Mouse (Mus musculus): ENCODE results near the gene Pllp.

Pllp gene

DNA sequence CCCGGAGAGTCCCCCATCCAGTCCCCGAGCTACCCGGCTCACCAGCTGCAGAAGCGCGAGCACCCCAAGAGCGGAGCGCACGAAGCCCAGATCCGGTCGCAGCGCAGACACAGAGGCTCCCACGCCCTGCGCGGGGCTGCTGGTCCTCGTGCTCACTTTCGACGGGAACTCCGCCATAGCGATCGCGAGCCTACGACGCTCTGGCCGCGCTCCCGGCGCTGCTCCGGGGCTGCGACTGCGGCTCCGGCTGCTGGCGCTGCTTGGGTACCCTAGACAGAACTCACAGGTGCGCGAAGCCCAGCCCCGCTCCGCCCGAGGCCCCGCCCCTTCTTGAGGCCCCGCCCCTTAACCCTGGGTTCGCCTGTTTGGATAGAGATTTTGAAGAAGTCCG, at the start of gene Pllp:
Pllp (minus strand) TSS at position 285 of the 391 bp plus-strand sequence.
- DNase-seq (ENCODE audit: low read depth, low spot score): no peak

DNA sequence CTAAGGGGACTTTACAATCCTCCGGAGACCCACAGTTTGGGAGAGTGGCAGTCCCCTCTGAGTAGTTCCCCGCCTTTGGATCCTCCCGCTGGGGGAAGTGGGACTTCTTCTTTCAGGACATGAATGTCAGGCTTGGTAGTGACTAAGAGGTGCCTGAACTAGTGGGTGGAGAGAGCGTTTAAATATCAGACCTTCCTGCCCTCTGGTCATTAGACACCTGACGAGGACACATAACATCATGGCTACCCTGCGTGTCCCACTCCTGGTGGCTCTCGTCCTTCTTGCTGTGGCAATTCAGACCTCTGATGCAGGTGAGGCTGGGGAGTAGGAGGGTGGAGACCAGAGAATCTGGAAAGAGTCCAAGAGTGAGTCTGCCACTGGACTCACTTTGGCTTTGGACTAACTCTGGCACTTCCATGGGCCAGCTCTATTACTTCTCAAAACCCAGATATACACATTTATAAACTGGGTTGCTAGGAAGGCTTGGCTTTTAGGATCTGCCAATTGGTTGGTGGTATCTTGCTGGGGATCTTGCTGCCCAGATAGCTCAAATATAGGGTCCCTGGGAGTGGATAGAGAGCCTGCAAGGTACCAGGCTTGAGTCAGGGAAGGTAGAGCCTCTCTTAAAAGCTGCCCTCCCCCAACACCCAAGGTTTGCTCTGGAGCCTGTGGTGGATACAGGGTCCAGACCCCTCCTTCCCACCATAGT, 49.6 kb upstream of the Pllp start, which contains the start of gene Ccl22:
Ccl22 (plus strand) TSS at position 115 of the 709 bp plus-strand sequence.
- DNase-seq (ENCODE audit: low read depth, low spot score): no peak

DNA sequence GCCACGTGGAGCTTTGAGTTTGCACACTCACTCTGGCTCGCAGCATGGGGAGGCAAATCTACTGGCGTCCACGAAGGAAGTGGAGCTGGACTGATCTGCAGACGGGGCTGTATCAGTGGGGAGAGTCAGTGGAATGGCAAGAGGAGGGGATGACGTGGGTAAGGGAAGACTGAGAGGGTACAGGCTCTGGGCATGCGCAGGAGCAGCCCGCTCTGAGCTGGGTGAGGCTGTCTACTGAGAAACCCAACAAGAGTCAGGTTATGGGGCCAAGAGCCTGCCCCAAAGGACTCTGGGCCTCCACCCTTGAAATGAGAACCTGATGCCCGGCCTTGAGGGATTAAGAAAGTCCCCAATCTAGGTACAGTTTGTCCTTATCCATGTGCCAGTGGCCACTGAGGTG, 48.9 kb upstream of the Pllp start:
- no peak for DNase-seq (ENCODE audit: low read depth, low spot score)

DNA sequence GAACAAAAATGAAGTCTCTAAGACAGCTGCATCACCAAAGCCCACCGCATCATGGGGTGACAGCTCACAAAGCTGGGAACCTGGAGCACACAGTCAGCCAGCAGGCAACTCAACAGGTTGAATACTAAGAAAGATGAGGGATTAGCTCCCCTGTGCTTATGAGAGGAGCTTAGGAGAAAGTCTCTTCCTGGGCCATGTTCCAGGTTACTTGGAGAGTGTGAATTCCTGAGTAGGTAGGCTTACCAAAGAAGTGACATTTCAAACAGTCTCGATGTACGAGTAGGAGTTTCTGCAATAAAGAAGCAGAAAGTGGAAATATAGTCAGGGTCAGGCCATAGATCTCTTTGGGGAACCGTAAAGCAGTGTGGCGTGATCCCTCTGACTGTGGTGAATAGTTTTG, 48.4 kb upstream of the Pllp start:
- peak; percentile 38 for DNase-seq (ENCODE audit: low read depth, low spot score)

DNA sequence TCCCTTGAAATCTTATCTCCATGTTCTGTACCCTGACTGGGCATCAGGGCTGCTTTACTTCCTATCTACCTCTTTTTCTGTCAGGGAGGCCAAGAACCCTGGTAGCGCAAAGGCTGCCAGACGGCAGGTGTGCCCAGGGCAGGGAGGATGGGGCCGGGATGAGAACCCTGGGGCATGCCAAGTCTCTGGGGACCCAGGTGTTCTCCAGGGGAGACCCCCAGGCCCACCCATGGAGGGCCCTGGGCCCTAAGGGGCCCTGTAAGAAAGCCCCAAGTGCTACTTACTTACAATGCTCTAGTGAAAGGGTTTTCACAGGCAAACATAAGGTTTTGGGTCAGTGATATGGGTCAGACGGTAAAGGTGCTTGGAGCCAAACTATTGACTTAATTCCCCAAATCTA, 45.6 kb upstream of the Pllp start:
- no peak for DNase-seq (ENCODE audit: low read depth, low spot score)

DNA sequence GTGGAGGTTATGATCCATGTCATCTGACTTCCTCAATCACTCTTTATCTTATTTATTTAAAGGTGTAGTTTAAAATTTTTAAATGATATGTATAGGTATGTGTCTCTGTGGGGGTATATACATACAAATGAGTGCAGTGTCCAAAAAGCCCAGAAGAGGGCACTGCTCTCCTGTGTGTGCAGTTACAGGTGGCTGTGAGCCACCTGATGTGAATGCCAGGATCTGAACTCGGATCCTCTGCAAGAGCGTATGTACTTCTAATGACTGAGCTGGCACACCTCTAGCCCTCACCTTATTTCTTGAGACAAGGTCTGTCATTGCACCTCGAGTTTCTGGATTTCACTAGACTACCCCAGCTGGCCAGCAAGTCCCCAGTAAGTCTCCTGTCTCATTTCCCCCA, 44.5 kb upstream of the Pllp start:
- DNase-seq (ENCODE audit: low read depth, low spot score): no peak

DNA sequence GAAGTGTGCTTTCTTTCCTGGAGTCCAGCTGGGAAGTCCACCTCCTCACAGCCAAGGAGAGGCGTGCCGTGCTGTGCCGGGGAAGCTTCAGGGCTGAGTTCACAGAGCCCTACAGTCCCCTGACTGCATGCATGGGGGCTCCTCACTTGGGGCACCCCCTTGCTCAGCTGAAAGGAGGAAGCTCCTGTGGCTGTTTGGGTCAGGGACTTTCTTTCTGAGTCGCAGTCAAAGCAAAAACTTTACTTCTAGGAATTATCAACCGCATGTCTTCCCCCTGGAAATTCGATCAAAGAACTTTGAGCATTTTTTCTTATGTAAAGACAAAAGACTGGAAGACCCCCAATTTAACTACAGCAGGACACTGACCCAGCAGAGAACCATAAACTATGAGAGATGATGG, 43.8 kb upstream of the Pllp start:
- no peak for DNase-seq (ENCODE audit: low read depth, low spot score)

DNA sequence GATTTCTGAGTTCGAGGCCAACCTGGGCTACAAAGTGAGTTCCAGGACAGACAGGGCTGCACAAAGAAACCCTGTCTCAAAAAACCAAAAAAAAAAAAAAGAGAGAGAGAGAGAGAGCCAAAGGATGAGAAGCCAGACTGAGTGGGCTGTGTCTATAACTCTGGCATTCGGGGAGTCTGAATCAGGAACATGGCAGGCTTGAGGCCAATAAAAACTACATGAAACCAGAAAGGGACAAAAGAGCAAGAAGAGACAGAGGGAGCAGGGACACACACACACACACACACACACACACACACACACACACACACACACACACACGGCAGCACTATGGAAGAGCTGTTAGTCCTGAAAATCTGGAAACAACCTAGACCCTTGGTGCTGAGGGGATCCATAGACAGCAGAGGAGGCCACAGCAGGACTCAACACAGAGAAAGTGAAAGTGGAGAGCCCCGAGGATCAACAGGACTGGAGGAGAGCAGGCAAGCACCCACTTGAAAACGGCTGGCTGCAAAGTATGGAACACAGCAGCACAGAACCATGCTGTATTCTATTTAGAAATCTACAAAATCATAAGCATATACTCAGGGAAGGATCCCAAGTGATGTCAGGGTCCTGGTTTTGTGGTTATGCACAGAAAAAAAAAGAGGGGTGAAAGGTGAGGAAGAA, 39.5 kb upstream of the Pllp start:
- DNase-seq (ENCODE audit: low read depth, low spot score): no peak

DNA sequence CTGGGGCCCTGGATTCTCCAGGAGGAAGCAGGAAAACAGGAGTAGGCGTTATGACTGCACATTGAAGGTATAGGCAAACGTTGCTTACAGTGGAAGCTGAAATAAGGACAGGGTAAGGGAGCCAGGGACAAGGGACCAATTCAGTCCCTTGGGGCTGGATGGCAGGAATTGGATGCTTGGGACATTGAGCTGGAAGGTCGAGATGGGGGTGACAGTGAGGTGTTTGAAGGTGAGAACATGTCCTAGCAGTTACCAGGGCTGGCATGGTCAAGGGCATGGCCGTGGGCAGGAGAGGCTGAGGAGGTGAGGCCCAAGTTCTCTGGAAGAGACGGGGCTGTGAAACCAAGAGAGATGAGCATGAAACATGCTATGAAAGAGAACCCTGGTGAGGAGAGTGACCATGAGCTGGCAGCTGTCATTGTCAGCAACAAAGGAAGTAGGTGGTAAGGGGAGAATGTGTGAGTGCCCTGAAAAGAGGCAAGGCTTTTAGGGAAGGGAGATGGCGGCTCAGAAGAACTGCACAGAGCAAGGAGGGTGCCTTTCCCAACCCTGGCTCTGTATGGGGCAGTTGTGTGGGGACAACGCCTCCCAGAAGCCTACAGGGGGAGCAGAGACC, 38.8 kb upstream of the Pllp start:
- DNase-seq (ENCODE audit: low read depth, low spot score): no peak

DNA sequence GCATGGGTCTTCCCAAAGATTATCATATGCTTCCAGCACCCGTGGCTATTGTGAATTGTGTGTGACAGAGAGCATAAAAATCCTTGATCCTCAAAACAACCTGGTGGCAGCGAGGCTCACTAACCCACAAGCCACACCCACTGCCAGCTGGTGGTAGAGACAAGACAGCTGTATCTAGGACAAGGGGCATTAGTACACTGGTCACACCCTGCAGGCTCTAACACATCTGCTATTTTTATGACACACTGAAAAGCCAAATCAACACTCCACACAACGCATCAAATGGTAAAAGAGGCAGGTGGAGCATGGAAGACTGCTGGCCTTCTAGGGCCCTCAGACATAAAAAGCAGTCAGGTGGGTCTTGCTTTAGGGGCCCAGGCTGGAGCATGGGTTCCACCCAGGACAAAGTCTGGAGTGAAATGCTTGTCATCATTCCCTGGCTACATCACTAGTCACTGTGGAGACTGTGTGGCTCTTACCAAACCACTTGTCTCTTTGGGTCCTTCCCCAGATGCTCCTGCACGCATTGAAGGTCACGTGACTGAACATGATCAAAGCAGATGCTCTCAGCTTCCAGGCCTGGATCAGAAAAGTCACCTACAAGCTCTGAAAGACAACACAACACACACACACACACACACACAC, 37.9 kb upstream of the Pllp start:
- DNase-seq (ENCODE audit: low read depth, low spot score): no peak

DNA sequence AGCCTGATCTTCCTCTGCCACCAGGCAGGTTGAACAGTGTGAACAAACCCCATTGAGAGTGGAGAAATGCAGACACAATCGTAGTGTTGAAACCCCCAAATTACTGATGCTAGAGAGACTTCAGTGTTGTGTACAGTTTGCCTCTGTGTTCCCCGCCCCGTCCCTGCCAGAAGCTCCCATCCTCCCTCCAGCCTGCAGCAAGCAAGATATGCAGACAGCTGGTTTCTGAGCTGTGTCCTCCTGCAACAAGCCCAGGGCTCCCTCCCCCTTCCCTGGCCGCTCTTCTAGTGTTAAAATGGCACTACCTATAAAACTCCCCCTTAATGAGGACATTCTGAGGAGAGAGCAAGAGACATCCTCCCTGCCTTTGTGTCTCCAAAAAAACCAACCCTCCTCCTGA, 33.2 kb upstream of the Pllp start:
- DNase-seq (ENCODE audit: low read depth, low spot score): no peak

DNA sequence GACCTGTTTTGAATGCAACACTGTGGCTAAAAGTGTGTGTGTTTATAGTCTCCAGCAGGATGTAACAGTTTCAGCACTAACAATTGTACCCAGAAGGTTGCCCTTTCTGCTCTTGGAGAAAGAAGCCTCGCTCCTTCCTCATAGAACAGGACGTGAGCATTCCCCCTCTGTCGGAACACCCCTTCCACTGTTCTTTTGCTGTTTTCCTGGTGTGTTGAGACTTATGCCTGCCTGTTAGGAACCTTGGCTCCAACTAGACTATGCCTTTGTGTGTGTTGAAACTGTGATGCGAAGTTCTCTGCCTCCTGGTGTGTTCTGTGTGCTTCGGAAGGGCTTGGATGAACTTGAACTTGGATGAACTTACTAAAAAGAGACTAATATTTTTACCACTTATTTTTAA, 29.9 kb upstream of the Pllp start:
- DNase-seq (ENCODE audit: low read depth, low spot score): no peak

DNA sequence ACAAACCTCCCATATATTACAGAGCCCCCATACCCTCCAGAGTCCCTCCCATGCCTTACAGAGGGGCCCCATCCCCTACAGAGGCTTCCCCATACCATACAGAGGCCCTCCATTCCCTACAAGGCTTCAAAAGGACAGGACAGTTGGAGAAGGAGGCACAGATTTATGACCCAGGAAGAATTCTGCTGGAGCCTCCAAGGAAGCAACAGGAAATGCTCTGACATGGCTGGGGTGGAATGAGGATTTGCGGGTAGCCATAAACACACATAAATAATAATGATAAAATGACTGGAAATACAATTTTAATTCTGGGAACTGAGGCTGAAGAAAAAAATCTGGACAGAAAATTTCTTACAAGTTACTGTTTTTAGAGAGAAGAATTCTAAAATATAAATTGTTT, 20.8 kb upstream of the Pllp start:
- DNase-seq (ENCODE audit: low read depth, low spot score): no peak

DNA sequence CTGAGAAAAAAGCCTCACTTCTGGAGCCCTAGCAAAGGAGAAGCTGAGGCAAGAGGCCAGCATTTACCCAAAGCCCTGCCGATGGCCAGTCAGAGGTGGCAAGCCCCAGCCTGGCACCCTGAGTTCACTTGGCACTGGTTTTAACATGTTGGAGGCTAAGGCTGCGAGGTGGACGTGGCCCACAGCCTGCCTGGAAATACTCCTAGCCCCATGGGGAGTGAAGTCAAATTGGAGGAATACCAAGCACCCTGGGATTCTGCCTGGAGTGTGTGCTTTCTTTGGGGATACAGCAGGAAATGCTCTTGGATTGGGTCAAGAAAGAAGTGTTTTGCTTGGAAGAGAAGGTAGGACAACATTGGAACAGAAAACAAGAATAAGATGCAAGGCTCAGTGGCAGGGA, 19.8 kb upstream of the Pllp start:
- DNase-seq (ENCODE audit: low read depth, low spot score): no peak

DNA sequence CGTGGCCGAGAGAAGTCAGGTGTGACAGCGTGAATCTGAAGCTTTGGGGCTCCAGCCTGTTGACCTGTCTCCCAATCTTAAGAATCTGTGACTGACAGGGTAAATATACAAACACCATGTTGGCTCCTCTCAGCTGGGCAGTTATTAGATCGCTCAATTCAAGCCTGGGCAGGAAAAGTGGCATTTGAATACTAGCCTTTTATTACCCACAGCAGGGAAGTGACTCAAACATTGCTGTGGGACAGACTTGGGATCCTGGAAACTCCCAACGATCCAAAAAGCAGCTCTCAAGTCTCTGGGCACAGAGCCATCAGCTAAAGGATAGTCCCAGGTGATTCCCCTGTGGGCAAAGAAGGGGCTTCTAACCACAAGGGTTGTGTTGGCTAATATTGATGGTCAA, 18.5 kb upstream of the Pllp start:
- no peak for DNase-seq (ENCODE audit: low read depth, low spot score)

DNA sequence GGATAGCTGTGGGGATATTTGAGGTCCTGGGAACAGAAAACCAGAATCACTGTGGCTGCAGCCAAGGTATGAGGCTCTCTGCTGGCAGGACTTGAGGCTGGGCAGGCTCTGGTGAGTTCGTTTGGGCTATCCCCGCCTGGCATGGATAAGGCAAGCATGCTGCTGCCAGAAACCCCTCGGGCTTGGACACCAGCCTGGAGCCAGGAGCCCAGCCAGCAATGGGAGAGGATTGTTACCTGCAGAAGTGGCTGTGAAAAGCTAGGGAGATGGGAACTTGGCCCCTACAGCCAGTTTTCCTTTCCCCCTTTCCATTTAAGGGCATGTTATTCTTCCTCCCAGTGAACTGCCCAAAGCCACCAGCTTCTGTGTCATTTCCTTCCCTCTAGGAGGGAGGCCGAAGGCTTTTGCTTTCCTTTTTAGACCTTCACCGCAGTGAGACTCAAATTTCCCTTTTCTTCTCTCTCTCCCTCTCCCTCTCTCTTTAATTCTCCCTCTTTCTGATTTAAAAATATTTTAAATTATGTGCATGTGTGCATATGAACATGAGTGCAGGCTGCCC, 15.2 kb upstream of the Pllp start:
- DNase-seq (ENCODE audit: low read depth, low spot score): no peak

DNA sequence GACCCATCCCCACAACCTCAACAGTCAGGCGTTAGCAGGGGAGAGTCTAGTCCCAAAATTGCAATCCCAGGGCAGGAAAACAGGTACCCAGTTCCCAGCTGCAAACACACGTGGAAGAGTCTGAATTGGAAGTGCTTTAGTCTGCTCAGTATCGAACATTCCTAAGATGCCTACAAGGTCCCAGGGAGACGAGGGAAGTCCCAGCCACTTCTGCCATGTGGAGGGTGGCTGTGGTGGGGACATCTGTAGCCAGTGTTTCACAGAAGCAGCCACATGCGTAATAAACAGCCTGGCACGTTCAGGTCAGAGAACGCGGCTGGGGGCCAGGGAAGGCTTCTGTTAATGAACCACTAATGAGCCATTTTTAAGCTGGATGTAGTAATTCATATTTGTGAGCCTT, 14.3 kb upstream of the Pllp start:
- DNase-seq (ENCODE audit: low read depth, low spot score): no peak

DNA sequence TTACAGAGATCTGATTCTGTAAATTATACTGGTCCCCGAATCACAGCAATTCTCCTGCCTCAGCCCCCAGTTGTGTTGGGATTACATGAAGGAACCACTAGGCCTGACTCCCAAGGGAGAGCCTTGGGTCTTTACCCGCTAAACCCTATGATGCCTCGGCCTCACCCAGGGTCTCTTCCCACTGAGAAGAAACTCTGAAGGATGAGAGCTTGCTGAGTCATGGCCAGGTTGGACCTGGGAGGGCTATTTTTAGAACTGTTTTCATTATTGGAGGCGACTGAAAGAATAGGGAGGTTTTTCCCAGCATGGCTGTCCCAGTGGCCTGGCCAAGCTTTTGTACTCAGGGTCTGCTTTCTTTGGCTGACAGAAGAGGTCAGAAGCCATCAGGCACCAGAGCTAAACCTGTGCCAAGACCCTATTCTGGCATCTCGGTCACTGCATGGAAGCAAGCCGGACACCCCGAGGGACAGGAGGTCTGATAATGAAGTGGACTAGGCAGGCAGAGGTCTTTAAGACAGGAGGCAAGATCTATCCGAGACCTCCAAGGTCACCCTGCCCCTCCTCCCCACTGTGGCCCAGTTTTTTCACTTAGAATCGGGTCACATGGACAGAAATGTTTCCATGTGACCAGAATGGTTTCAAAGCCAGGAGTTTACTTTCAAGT, 10.8 kb upstream of the Pllp start:
- no peak for DNase-seq (ENCODE audit: low read depth, low spot score)

DNA sequence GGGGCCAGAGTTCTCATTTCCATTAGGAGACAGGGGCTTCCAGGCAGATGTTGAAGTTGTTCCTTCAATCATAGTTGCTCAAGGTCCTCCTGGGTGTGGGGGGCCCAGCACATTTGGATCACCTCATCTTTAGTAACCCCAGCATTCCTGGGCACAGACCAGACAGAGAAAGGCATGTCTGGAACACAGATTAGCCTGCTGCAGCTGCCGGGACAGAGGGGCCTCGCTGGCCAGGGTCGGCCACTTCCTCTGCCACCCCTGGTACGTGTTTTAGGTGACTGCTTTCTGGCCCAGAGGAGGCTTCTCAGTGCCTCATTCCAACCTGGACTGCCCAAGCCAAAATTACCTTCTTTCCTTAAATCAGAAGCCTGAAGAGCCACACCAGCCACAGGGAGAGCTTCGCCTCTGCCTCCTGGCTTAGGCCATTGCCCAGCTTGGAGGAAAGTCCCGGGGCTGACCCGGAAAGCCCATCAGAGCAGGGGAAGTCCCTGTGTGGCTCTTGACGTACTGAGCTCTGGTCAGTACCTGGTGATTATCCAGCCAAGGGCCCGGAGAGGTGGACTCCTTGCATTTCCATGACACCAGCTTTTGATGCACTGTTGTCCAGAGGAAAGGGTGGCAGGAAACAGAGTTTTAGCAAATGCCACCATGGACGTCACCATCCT, 9.6 kb upstream of the Pllp start:
- no peak for DNase-seq (ENCODE audit: low read depth, low spot score)

DNA sequence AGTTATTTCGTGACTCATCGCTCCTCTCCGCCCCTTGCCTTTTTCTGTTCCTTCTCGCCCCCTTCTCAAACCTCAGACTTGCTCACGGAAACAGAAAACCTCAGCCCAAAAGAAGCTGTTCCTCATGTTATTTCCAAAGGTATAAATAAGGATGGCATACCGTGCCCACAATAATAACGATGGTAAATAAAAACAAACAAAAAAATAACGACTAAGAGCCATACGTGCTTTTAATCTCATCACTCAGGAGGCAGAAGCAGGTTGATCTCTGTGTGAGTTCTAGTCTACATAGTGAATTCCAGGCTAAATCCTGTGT, 8.5 kb upstream of the Pllp start:
- no peak for DNase-seq (ENCODE audit: low read depth, low spot score)

DNA sequence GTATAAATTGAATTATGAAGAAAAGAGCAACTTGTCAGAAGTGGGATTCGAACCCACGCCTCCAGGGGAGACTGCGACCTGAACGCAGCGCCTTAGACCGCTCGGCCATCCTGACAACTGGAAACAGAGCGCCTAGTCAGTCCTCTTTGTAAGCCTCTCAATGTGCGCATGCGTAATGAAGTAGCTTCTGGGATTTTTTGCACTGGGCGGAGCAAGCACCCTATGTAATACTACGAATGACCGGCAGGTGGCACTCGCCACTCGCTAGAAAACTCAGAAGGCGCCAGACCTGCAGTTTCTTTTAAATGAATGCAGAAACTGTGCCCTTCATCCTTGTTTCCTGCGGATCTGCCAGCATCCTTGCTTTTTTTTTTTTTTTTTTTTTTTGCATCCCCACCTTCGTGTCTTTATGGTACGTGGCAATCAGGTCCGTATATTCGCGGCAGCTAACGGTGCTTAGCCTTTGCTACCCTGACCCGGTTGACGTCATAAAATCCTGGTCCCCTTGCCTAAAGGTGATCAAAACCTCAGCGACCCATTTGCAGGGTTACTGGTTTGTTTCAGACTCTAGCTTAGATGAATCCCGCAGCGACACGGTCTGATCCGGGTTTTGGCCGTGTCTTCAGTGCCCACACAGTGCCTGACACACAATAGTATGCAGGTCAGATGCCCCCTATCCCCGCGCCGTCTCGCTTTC, 8.0 kb upstream of the Pllp start:
- DNase-seq (ENCODE audit: low read depth, low spot score): peak; percentile 95

All from telencephalon, adult 2 months (tissue).